Mouse (Mus musculus) lung, adult 2 months (tissue): ENCODE measurements around the gene Pold4. TPM values are rescaled to one million over a fixed set of nuclear protein-coding genes. Genes with fewer than 3 reads are reported as not detected.
A peak's percentile ranks its signal among the peaks of the same experiment; 100 is the strongest.

Experiments
- DNase-seq: peaks from one replicate; pipeline ENCODE4 v3.0.0; 2022
- H3K4me1 ChIP-seq: fragments of 200-500 bp; 2 replicates; pipeline ENCODE4 v1.6.1; 2011; ENCODE audit warnings: low read length; ENCODE audit not compliant: control insufficient read depth, insufficient read depth
- H3K4me3 ChIP-seq: fragments of 200-500 bp; replicated peaks from 2 replicates; pipeline ENCODE3; 2011; ENCODE audit warnings: low read depth, mild to moderate bottlenecking, control low read depth, low read length; ENCODE audit errors: extremely low read depth
- CTCF ChIP-seq: fragments of 200-500 bp; IDR thresholded peaks from 2 replicates; pipeline ENCODE4 v1.5.1; 2011; ENCODE audit warnings: mild to moderate bottlenecking, low read length, control low read depth; ENCODE audit not compliant: insufficient read depth
- POLR2A ChIP-seq: fragments of 200-500 bp; IDR thresholded peaks from 2 replicates; pipeline ENCODE4 v1.6.1; 2011; ENCODE audit warnings: low read depth, mild to moderate bottlenecking, control low read depth, low read length, borderline replicate concordance; ENCODE audit errors: extremely low read depth
- WGBS: fragments of 180-500 bp; shearing (Covaris S2); methylation state at CpG from one replicate; pipeline ENCODE4 v1.1.7; 2018; 5-methylcytosine and 5-hydroxymethylcytosine counted together
- polyA plus RNA-seq: library from polyadenylated mRNA; depleted of rRNA; stranded (reverse); fragments of >200 nt; gene quantifications from 2 replicates; pipeline ENCODE4 v1.2.3, GENCODE M21; 2012

Pold4 gene
- polyA plus RNA-seq, 1 experiment = 112 TPM

DNA sequence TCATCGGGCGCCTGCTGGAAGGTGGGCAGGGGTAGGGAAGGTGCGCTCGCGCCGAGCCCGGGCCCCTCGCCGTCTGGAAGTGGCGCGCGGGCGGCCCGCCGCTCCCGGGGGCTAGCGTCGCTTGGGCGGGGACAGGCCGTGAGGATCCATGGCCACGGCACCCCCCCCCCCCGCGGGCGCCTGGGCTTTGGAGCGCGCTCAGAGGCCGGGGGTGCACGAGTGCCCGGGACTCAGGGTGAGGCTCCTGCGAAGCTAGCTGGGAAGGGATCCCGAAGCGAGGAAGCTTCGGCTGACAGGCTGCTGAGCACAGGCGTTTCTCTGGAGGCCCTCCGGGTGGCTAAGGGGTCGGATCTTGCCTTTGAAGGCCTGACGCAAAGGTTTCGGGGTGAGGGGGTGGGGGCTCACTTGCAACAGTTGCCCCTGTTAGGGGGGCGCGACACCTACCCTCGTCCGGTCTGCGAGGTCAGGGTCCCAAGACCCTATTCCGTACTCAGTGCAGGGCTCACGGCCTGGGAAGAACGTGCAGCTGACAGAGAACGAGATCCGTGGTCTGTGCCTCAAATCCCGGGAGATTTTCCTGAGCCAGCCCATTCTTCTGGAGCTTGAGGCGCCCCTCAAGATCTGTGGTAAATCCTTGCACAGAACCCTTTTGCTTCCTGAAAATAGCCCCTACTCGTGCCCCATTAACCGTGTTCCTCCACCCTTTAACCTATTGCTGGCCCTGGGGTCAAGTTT is 39.3 kb upstream of the Pold4 start:
- TF ChIP-seq CTCF (no peak), POLR2A (no peak)
- Histone ChIP-seq H3K4me1 (peaks cover 10% of the 10 kb centered on the region), H3K4me3 (peak overlapping the region; percentile 93)
- under 1% methylated on average over 52 of the region's 52 CpGs for WGBS
- DNase-seq = no peak

DNA sequence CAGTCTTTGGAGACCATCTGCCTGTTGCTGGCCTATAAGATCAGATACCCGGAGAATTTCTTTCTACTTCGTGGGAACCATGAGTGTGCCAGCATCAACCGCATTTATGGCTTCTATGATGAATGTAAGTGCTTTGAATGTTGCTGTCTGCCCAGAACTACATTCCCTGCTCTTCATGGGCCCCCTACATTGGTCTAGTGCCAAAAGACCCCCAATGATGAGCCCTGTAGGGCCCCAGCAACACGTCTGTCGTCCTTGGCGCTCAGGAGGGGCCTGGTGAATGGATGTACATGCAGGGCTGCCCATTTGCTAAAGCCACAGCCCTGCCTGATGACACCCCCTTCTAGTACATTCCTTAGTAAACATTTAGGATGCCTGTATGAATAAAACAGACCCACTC is 38.6 kb upstream of the Pold4 start:
- no peak for TF ChIP-seq CTCF
- no peak for TF ChIP-seq POLR2A
- 37% methylated on average over 6 of the region's 6 CpGs for WGBS
- no peak for DNase-seq
- Histone ChIP-seq H3K4me1 (peaks cover 10% of the 10 kb centered on the region), H3K4me3 (peak overlapping the region; percentile 93)

DNA sequence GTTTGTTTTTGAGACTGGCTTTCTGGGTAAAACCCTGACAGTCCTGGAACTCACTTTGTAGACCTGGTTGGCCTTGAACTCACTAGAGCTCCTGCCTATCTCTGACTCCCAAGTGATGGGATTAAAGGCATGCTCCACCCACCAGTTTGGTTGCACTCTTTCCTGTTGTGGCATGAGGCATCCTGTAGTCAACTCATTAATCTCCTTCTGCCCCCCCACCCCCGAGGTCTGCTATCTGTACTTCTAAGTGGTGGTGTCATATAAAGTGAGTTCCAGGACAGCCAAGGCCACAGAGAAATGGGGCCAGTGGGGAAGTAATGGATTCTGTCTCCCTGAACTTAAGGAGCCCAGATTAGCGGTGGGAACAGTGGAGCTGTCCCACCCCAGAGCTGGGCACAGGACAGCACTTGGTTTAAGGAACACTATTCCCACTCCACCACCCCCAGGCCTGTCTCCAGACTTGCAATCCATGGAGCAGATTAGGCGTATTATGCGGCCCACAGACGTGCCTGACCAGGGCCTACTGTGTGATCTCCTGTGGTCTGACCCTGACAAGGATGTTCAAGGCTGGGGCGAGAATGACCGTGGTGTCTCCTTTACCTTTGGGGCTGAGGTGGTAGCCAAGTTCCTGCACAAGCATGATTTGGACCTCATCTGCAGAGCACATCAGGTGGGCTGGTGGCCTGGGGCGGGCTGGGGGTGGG is 37.5 kb upstream of the Pold4 start:
- WGBS = 79% methylated on average over 8 of the region's 8 CpGs
- DNase-seq = no peak
- no peak overlapping the region for H3K4me3 ChIP-seq
- H3K4me1 ChIP-seq = peaks cover 10% of the 10 kb centered on the region
- TF ChIP-seq CTCF (no peak), POLR2A (no peak)

DNA sequence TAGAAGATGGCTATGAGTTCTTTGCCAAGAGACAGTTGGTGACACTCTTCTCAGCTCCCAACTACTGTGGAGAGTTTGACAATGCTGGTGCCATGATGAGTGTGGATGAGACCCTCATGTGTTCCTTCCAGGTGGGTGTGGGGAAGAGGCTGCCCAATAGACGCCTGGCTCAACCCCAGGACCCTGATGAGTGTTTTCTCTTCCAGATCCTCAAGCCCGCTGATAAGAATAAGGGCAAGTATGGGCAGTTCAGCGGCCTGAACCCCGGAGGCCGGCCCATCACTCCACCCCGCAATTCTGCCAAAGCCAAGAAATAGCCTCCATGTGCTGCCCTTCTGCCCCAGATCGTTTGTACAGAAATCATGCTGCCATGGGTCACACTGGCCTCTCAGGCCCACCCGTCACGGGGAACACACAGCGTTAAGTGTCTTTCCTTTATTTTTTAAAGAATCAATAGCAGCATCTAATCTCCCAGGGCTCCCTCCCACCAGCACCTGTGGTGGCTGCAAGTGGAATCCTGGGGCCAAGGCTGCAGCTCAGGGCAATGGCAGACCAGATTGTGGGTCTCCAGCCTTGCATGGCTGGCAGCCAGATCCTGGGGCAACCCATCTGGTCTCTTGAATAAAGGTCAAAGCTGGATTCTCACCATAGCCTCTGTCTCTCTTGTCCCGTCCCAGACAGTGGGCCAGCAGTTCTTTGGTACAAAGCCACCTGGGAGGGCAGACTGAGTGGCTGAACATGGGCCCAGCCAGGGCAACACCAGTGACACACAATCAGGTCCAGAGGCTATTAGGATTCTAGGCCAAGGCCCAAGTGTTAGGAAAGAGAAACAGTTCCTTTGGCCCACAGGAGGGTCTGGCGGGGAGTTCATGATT is 36.7 kb upstream of the Pold4 start:
- WGBS = 71% methylated on average over 12 of the region's 12 CpGs
- TF ChIP-seq POLR2A (no peak), CTCF (no peak)
- no peak for DNase-seq
- Histone ChIP-seq H3K4me3 (no peak overlapping the region), H3K4me1 (peaks cover 10% of the 10 kb centered on the region)

GRCm38 (mm10) chr19:4196048-4196447 is 35.7 kb upstream of the Pold4 start:
- 29% methylated on average over 2 of the region's 2 CpGs for WGBS
- no peak overlapping the region for H3K4me3 ChIP-seq
- H3K4me1 ChIP-seq = peaks cover 19% of the 10 kb centered on the region
- no peak for DNase-seq
- TF ChIP-seq POLR2A (no peak), CTCF (no peak)

DNA sequence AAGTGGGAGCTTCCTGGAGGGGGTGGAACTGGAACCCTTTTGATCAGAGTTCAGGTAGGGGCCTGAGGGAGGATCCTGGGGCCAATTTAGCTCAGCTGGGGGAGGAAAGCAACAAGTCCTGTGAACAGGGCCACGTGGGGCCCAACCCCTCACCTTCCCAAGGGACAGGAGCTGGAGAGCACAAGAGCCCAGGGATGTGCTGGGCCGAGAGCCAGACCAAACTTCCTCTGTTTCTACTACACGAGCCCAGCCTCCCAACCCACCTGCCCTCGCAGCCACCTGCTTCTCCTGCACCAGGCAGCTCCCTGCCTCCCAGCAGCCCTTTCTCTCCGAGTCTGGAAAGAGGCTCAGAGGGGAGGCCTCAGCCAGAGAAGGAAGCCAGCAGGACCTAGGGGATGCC is 35.2 kb upstream of the Pold4 start:
- no peak overlapping the region for H3K4me3 ChIP-seq
- WGBS = 16% methylated on average over 5 of the region's 5 CpGs
- TF ChIP-seq CTCF (no peak), POLR2A (no peak)
- peaks cover 19% of the 10 kb centered on the region for H3K4me1 ChIP-seq
- no peak for DNase-seq

- Histone ChIP-seq H3K4me1 (peaks cover 21% of the 10 kb centered on the region), H3K4me3 (no peak overlapping the region)
- WGBS = 64% methylated on average over 3 of the region's 3 CpGs
- no peak for DNase-seq
- no peak for TF ChIP-seq CTCF
- no peak for TF ChIP-seq POLR2A
These were observed 34.5 kb upstream of the Pold4 start for GRCm38 (mm10) chr19:4197180-4197579.

DNA sequence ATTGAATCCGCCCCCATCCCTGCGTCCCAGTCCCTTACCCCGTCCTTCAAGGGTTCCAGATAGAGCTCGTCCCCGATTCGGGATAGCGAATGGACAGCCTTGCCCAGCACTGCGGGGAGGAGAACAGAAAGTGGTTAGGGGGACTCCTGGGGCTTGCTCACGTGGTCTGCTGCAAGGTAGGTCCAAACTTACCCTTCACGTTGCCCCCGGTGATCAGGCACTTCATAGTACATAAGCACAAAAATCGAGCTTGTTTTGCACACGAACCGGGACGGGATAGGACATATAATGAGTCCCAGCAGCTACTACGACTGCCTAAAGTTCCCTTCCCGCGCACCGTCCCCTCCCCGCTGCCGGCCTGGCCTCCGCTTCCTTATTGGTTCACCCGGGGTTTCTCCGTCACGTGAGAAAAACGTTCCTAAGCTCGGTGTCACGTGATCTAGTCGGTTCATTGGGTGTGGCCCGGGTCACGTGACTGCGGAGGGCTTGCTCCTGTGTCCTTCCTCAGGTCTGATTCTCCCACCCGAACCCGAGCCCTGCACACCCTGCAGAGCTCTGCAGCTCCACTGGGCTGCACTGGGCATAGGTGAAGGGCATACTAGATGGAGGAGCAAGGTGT is 30.3 kb upstream of the Pold4 start, which contains the start of gene Rad9a:
TSS of gene Rad9a (minus strand) at position 372 of the 619 bp plus-strand sequence.
- peak; percentile 94 for DNase-seq
- Histone ChIP-seq H3K4me3 (peak within 1 kb of the TSS; percentile 87), H3K4me1 (peaks cover 15% of the 10 kb centered on the region)
- 1% methylated on average over 34 of the region's 34 CpGs for WGBS
- TF ChIP-seq POLR2A = peak; percentile 97; the same call in 1 of the 2 replicates
- TF ChIP-seq CTCF = no peak

DNA sequence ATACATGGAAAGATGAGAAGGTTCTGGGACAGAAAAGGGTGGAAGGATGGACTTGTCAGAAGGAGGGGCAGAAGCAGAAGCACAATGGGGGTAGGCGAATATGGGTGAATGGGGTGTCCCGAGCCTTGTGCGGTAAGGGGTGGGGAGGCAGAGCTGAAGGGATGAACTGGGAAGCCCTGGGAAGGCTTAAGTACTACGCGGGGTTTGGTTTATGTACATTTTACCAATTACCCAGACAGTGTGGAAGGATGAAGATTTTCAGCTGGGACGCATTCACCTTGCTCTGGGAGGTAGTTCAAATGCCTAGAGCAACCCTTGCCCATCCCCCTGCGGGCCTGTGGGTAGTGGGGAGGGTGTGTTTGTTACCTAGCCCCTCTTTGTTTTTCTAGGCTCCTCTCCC is 29.6 kb upstream of the Pold4 start:
- TF ChIP-seq CTCF (no peak), POLR2A (no peak)
- H3K4me1 ChIP-seq = peaks cover 15% of the 10 kb centered on the region
- WGBS = 29% methylated on average over 7 of the region's 7 CpGs
- DNase-seq = no peak
- H3K4me3 ChIP-seq = peak overlapping the region; percentile 87
